Mouse (Mus musculus) small intestine, adult 2 months (tissue): Measurements from ENCODE around the gene E2f2.

Experiments
- CTCF ChIP-seq: fragments of 200-500 bp; IDR thresholded peaks from 2 replicates; pipeline ENCODE4 v1.5.1; 2012; ENCODE audit warnings: low read depth, mild to moderate bottlenecking, control low read depth, inconsistent platforms, low read length, moderate library complexity, mixed read lengths; ENCODE audit not compliant: insufficient replicate concordance, insufficient read length; ENCODE audit errors: extremely low read depth
- POLR2A ChIP-seq: fragments of 200-500 bp; IDR thresholded peaks from 2 replicates; pipeline ENCODE4 v1.6.1; 2012; ENCODE audit warnings: low read depth, mild to moderate bottlenecking, control low read depth, inconsistent platforms, low read length, moderate library complexity

DNA sequence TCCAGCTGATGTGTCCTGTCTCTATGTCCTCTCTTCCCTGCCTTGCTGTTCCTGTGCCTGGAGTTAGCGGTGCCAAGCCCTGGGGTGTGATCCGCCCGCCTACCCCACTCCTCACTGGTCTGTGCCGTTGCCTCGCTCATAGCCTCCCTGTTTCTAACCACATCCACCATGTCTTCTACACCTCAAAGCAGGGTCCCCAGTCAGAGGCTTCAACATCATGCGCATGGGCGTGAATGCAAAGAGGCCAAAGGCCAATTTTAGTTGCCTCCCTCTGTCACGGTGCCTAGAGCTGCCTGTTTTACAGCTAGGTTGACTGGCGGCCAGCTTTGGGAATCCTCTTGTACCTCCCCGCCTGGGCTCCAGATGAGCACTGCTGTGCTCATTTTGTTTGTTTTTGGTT, 24.0 kb downstream of the E2f2 start:
- no peak for TF ChIP-seq CTCF
- no peak for TF ChIP-seq POLR2A
